In genomic region chr14:55520451-55521361, GRCm38 (mm10) we compare ENCODE assay signal across 9 mouse cellular contexts. TPM values are rescaled to one million over a fixed set of nuclear protein-coding genes. Genes with fewer than 3 reads are reported as not detected.
DNase-seq lines count a peak whose midpoint lies in the region; ATAC-seq lines count a peak whose summit lies in the region.
"Had no signal": no experiment of that assay in that cellular context is flagged by ENCODE, and none has a peak within 500 bp of the region (broad histone marks: within the 10 kb centered on the region; RNA-seq: fewer than 3 reads in every experiment).

No protein-coding gene starts in this region.

- no peaks in the 10 kb centered on the region for H3K36me3 ChIP-seq in embryonic facial prominence, embryonic 14.5 days (ENCODE audit: control insufficient read depth, insufficient read depth, low read length)
- no peaks in the 10 kb centered on the region for H3K36me3 ChIP-seq in intestine, embryonic 14.5 days (ENCODE audit: control insufficient read depth, insufficient read depth, low read length)
- no peaks in the 10 kb centered on the region for H3K36me3 ChIP-seq in lung, embryonic 16.5 days (ENCODE audit: control insufficient read depth, insufficient read depth, low read length)

- H3K27me3 ChIP-seq in embryonic facial prominence, embryonic 14.5 days (replicated peaks; ENCODE audit: control insufficient read depth, insufficient read depth, low read length): peaks cover 34% of the 10 kb centered on the region
- peaks cover 46% of the 10 kb centered on the region for H3K27me3 ChIP-seq in intestine, embryonic 14.5 days (replicated peaks; ENCODE audit: control insufficient read depth, insufficient read depth, low read length)
- peaks cover 30% of the 10 kb centered on the region for H3K27me3 ChIP-seq in lung, embryonic 16.5 days (ENCODE audit: control insufficient read depth, insufficient read depth, low read depth, low read length)

- peak; percentile 69 for ATAC-seq in embryonic facial prominence, embryonic 14.5 days (ENCODE audit: low read depth)
- peak; percentile 59 for ATAC-seq in intestine, embryonic 14.5 days (replicated peaks; ENCODE audit: low FRiP score, low TSS enrichment, low read depth)
- ATAC-seq in lung, embryonic 16.5 days (ENCODE audit: low read depth): peak; percentile 72

- peak overlapping the region; percentile 48 for H3K4me3 ChIP-seq in embryonic facial prominence, embryonic 14.5 days (ENCODE audit: low read depth, low read length)
- H3K4me3 ChIP-seq in intestine, embryonic 14.5 days (ENCODE audit: low read depth, low read length): peak overlapping the region; percentile 48
- peak overlapping the region; percentile 45 for H3K4me3 ChIP-seq in lung, embryonic 16.5 days (ENCODE audit: low read length)

- H3K27ac ChIP-seq in embryonic facial prominence, embryonic 14.5 days (replicated peaks; ENCODE audit: low read depth, low read length): no peak overlapping the region
- no peak overlapping the region for H3K27ac ChIP-seq in intestine, embryonic 14.5 days (ENCODE audit: low read depth)
- H3K27ac ChIP-seq in lung, embryonic 16.5 days (ENCODE audit: low read length): no peak overlapping the region
- H3K27ac ChIP-seq: macrophage had no signal

- H3K4me1 ChIP-seq in embryonic facial prominence, embryonic 14.5 days (ENCODE audit: control insufficient read depth, insufficient read depth, low read length): 0 out of 2 replicates have a peak, but pooled peaks cover 2% of the 10 kb centered on the region
- peaks cover 3% of the 10 kb centered on the region; the same call in 1 of the 2 replicates for H3K4me1 ChIP-seq in intestine, embryonic 14.5 days (replicated peaks; ENCODE audit: control insufficient read depth, insufficient read depth, low read length)
- H3K4me1 ChIP-seq in lung, embryonic 16.5 days (replicated peaks; ENCODE audit: control insufficient read depth, insufficient read depth, low read length): peaks cover 3% of the 10 kb centered on the region; the same call in 1 of the 2 replicates

- no peaks in the 10 kb centered on the region for H3K9me3 ChIP-seq in embryonic facial prominence, embryonic 14.5 days (ENCODE audit: control insufficient read depth, low read length)
- H3K9me3 ChIP-seq in intestine, embryonic 14.5 days (ENCODE audit: control insufficient read depth, low read length): no peaks in the 10 kb centered on the region
- no peaks in the 10 kb centered on the region for H3K9me3 ChIP-seq in lung, embryonic 16.5 days (ENCODE audit: control insufficient read depth, low read length)

- peak overlapping the region; percentile 95 for H3K4me2 ChIP-seq in embryonic facial prominence, embryonic 14.5 days (ENCODE audit: low read depth, low read length)
- peak overlapping the region; percentile 88 for H3K4me2 ChIP-seq in intestine, embryonic 14.5 days (ENCODE audit: low read length)
- H3K4me2 ChIP-seq in lung, embryonic 16.5 days (ENCODE audit: low read depth, low read length): peak overlapping the region; percentile 90

- peak; percentile 22 for DNase-seq in kidney, adult 18-20 months
- DNase-seq in kidney, adult 9 months: no peak
- peak; percentile 49 for DNase-seq in adrenal gland, postnatal 14 days
- DNase-seq in embryonic facial prominence, embryonic 14.5 days (ENCODE audit: low spot score): peak; percentile 37
- DNase-seq in intestine, embryonic 14.5 days (ENCODE audit: low spot score): peak; percentile 64
- peak; percentile 67 for DNase-seq in right cerebral cortex, postnatal 25 days
- DNase-seq in testis, postnatal 10 days (ENCODE audit: low spot score): no peak

- 2% methylated on average over 33 of the region's 61 CpGs for WGBS in embryonic facial prominence, embryonic 14.5 days
- WGBS in intestine, embryonic 14.5 days: under 1% methylated on average over 61 of the region's 61 CpGs
- WGBS in lung, embryonic 16.5 days: under 1% methylated on average over 61 of the region's 61 CpGs

- H3K9ac ChIP-seq in embryonic facial prominence, embryonic 14.5 days (ENCODE audit: low read depth, low read length): peak overlapping the region; percentile 57
- H3K9ac ChIP-seq in intestine, embryonic 14.5 days (ENCODE audit: low read length): peak overlapping the region; percentile 25; the same call in 1 of the 2 replicates
- peak overlapping the region; percentile 45 for H3K9ac ChIP-seq in lung, embryonic 16.5 days (ENCODE audit: low read length)

RNA-seq across cellular contexts. Expression of gene Nrl, which starts 4.1 kb away (rescaled TPM):
- total RNA-seq in adrenal gland, postnatal 14 days (2021): not detected in 2 replicates
- polyA plus RNA-seq in embryonic facial prominence, embryonic 14.5 days (2014; fragmentation: Nextera tagmentation; extraction: Ambion mirVana): not detected in 2 replicates
- not detected in 2 replicates for polyA plus RNA-seq in intestine, embryonic 14.5 days (2014; fragmentation: Nextera tagmentation; extraction: Ambion mirVana)
- polyA plus RNA-seq in lung, embryonic 16.5 days (2015; fragmentation: Nextera tagmentation; extraction: Ambion mirVana): not detected in 2 replicates
- polyA plus RNA-seq: macrophage had no signal

RNA-seq across cellular contexts. Expression of gene Cpne6, which starts 10.5 kb away (rescaled TPM):
- total RNA-seq in adrenal gland, postnatal 14 days (2021): 0.45 TPM in 1 of 2 replicates, not detected in the other
- polyA plus RNA-seq in embryonic facial prominence, embryonic 14.5 days (2014; fragmentation: Nextera tagmentation; extraction: Ambion mirVana): 3.7 and 5.2 TPM in 2 replicates
- polyA plus RNA-seq in intestine, embryonic 14.5 days (2014; fragmentation: Nextera tagmentation; extraction: Ambion mirVana): 0.37 and 0.48 TPM in 2 replicates
- 0.19 and 0.29 TPM in 2 replicates for polyA plus RNA-seq in lung, embryonic 16.5 days (2015; fragmentation: Nextera tagmentation; extraction: Ambion mirVana)
- polyA plus RNA-seq: macrophage had no signal

RNA-seq across cellular contexts. Expression of gene Pck2, which starts 19.4 kb away (rescaled TPM):
- 35.1 and 42.8 TPM in 2 replicates for total RNA-seq in adrenal gland, postnatal 14 days (2021)
- 28.1 and 32.7 TPM in 2 replicates for polyA plus RNA-seq in embryonic facial prominence, embryonic 14.5 days (2014; fragmentation: Nextera tagmentation; extraction: Ambion mirVana)
- polyA plus RNA-seq in intestine, embryonic 14.5 days (2014; fragmentation: Nextera tagmentation; extraction: Ambion mirVana): 42.8 and 47.4 TPM in 2 replicates
- polyA plus RNA-seq in lung, embryonic 16.5 days (2015; fragmentation: Nextera tagmentation; extraction: Ambion mirVana): 65.3 and 69.4 TPM in 2 replicates

RNA-seq across cellular contexts. Expression of gene Carmil3, which starts 30.3 kb away (rescaled TPM):
- total RNA-seq in adrenal gland, postnatal 14 days (2021): 6.9 TPM in 2 replicates
- polyA plus RNA-seq in embryonic facial prominence, embryonic 14.5 days (2014; fragmentation: Nextera tagmentation; extraction: Ambion mirVana): 3.4 and 3.9 TPM in 2 replicates
- 2.5 and 3.3 TPM in 2 replicates for polyA plus RNA-seq in intestine, embryonic 14.5 days (2014; fragmentation: Nextera tagmentation; extraction: Ambion mirVana)
- 0.98 and 2.0 TPM in 2 replicates for polyA plus RNA-seq in lung, embryonic 16.5 days (2015; fragmentation: Nextera tagmentation; extraction: Ambion mirVana)

RNA-seq across cellular contexts. Expression of gene Dcaf11, which starts 39.1 kb away (rescaled TPM):
- 99.9 and 118 TPM in 2 replicates for total RNA-seq in adrenal gland, postnatal 14 days (2021)
- polyA plus RNA-seq in embryonic facial prominence, embryonic 14.5 days (2014; fragmentation: Nextera tagmentation; extraction: Ambion mirVana): 55.1 and 57.7 TPM in 2 replicates
- 70.9 and 71.5 TPM in 2 replicates for polyA plus RNA-seq in intestine, embryonic 14.5 days (2014; fragmentation: Nextera tagmentation; extraction: Ambion mirVana)
- 72.9 and 81.6 TPM in 2 replicates for polyA plus RNA-seq in lung, embryonic 16.5 days (2015; fragmentation: Nextera tagmentation; extraction: Ambion mirVana)

Comparison
In these comparisons a context has a peak if more than half of its experiments do, and no peak if none do; other contexts are left out.
1. DNase-seq: peak in kidney, adult 18-20 months (single experiment), adrenal gland, postnatal 14 days (single experiment), embryonic facial prominence, embryonic 14.5 days (single experiment), intestine, embryonic 14.5 days (single experiment) and right cerebral cortex, postnatal 25 days (single experiment); none in kidney, adult 9 months (single experiment) and testis, postnatal 10 days (single experiment).
2. Peak in every context shown above with its lines, with median percentiles within 50 percentile points of each other: ATAC-seq, H3K4me2 ChIP-seq, H3K4me3 ChIP-seq and H3K9ac ChIP-seq.